Mouse (Mus musculus) lung, embryonic 16.5 days (tissue): ENCODE measurements around the gene 5730596B20Rik. TPM values are rescaled to one million over a fixed set of nuclear protein-coding genes. Genes with fewer than 3 reads are reported as not detected.

Experiments
- ATAC-seq: fragments of 200-750 bp; cut with Nextera tagmentation; 2 replicates; pipeline ENCODE4 v1.8.0; 2017; ENCODE audit warnings: low read depth, mild to moderate bottlenecking, moderate library complexity
- H3K27ac ChIP-seq: fragments of 300-500 bp; sonication (generic); 2 replicates; pipeline ENCODE4 v1.5.1; 2014; ENCODE audit warnings: mild to moderate bottlenecking, control low read depth, low read length
- H3K27me3 ChIP-seq: fragments of 300-500 bp; sonication (generic); 2 replicates; pipeline ENCODE4 v1.6.1; 2014; ENCODE audit warnings: low read depth, low read length, mixed read lengths; ENCODE audit not compliant: control insufficient read depth, insufficient read depth
- H3K36me3 ChIP-seq: fragments of 300-500 bp; sonication (generic); 2 replicates; pipeline ENCODE4 v1.6.1; 2014; ENCODE audit warnings: low read length; ENCODE audit not compliant: control insufficient read depth, insufficient read depth
- H3K4me1 ChIP-seq: fragments of 300-500 bp; sonication (generic); replicated peaks from 2 replicates; pipeline ENCODE4 v1.6.1; 2014; ENCODE audit warnings: low read length, mixed read lengths; ENCODE audit not compliant: control insufficient read depth, insufficient read depth
- H3K4me2 ChIP-seq: fragments of 300-500 bp; sonication (generic); 2 replicates; pipeline ENCODE4 v1.6.1; 2014; ENCODE audit warnings: low read depth, low read length, control low read depth
- H3K4me3 ChIP-seq: fragments of 300-500 bp; sonication (generic); 2 replicates; pipeline ENCODE4 v1.5.1; 2014; ENCODE audit warnings: mild to moderate bottlenecking, low read length, control low read depth
- H3K9ac ChIP-seq: fragments of 300-500 bp; sonication (generic); 2 replicates; pipeline ENCODE4 v1.6.1; 2014; ENCODE audit warnings: low read length, control low read depth
- H3K9me3 ChIP-seq: fragments of 300-500 bp; sonication (generic); 2 replicates; pipeline ENCODE4 v1.6.1; 2016; ENCODE audit warnings: low read length; ENCODE audit not compliant: control insufficient read depth
- WGBS: fragments of 180-500 bp; shearing (Covaris S2); extraction: QIAGEN DNeasy Blood & Tissue Kit; methylation state at CpG from one replicate; pipeline ENCODE4 v1.1.7; 2014; 5-methylcytosine and 5-hydroxymethylcytosine counted together
- polyA plus RNA-seq: library from polyadenylated mRNA; unstranded; fragments of >200 nt; fragmentation: Nextera tagmentation; extraction: Ambion mirVana; gene quantifications from 2 replicates; pipeline ENCODE4 v1.2.1, GENCODE M21; 2015

5730596B20Rik gene
- polyA plus RNA-seq, 1 experiment from 2014 or later: 2.5 TPM

DNA sequence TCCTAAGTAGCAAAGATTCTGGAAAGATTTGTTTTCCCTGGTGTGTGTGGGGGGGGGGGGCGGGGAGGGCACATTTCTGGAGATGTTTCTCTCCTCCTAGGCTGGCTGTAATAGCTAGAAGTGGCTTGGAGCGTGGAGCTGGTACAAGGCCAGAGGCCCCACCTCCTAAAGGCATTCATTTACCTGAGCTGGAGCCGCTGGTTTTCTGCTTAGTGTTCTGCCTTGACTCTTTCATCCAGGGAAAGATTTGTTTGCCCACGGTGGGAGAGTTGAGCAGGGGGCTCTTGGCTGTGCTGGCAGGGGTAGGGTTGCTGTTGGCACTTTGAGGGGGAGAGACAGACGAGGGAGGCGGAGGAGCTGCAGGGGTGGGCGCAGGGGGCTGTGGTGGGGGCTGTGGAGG is 5.4 kb upstream of the 5730596B20Rik start:
- ATAC-seq: no peak
- H3K4me3 ChIP-seq: peak overlapping the region; percentile 48
- 15% methylated on average over 6 of the region's 7 CpGs for WGBS
- H3K27me3 ChIP-seq: peaks cover 39% of the 10 kb centered on the region
- H3K27ac ChIP-seq: peak overlapping the region; percentile 90
- peaks cover 22% of the 10 kb centered on the region for H3K4me1 ChIP-seq
- H3K9ac ChIP-seq: peak overlapping the region; percentile 65
- H3K4me2 ChIP-seq: peak overlapping the region; percentile 66
- no peaks in the 10 kb centered on the region for H3K9me3 ChIP-seq
- no peaks in the 10 kb centered on the region for H3K36me3 ChIP-seq

DNA sequence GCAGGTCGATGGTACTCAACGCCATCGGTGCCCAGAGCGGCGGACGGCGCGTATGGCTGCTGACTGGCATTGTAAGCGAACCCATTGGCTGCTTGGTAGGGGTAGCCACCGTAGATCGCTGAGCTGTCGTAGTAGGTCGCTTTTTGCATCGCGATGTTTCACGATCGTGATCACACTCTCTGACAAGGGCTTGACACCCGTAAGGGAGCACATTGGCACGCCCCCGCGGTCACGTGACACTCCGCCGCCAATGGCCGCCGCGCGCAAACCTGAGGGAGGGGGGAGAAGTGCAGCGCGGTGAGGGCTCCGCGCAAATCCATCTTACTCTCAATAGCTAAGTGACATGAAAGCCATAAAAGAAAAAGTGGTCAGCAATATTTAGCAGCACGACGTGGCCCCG is 4.8 kb upstream of the 5730596B20Rik start:
- Histone ChIP-seq H3K9ac (peak overlapping the region; percentile 69), H3K27me3 (peaks cover 39% of the 10 kb centered on the region), H3K4me3 (peak overlapping the region; percentile 48), H3K36me3 (no peaks in the 10 kb centered on the region), H3K4me1 (peaks cover 22% of the 10 kb centered on the region), H3K27ac (peak overlapping the region; percentile 90), H3K4me2 (peak overlapping the region; percentile 66), H3K9me3 (no peaks in the 10 kb centered on the region)
- ATAC-seq: peak; percentile 79
- under 1% methylated on average over 35 of the region's 35 CpGs for WGBS

DNA sequence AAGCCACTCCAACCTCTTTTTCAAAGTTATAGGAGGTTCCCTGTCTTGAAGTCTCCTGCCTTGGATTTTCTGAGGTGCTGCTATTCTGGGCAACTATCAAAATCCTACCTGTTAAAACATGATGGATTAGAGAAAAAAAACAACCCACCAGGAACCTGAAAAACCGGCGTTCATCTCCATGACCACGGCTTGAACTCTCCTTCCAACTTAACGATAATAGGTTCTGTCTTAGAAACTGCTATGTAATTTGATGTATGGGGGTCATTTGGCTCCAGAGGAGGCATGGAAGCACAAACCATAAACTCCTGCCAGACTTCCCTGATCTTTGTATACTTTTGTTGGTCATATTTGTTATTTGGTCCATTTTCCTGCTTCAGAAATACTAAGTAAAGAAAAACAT is 3.6 kb upstream of the 5730596B20Rik start:
- no peak for ATAC-seq
- H3K36me3 ChIP-seq: no peaks in the 10 kb centered on the region
- 6% methylated on average over 4 of the region's 4 CpGs for WGBS
- H3K27me3 ChIP-seq: peaks cover 39% of the 10 kb centered on the region
- H3K27ac ChIP-seq: peak overlapping the region; percentile 90
- H3K9ac ChIP-seq: peak overlapping the region; percentile 69
- H3K4me1 ChIP-seq: peaks cover 22% of the 10 kb centered on the region
- peak overlapping the region; percentile 48 for H3K4me3 ChIP-seq
- H3K9me3 ChIP-seq: no peaks in the 10 kb centered on the region
- peak overlapping the region; percentile 66 for H3K4me2 ChIP-seq

DNA sequence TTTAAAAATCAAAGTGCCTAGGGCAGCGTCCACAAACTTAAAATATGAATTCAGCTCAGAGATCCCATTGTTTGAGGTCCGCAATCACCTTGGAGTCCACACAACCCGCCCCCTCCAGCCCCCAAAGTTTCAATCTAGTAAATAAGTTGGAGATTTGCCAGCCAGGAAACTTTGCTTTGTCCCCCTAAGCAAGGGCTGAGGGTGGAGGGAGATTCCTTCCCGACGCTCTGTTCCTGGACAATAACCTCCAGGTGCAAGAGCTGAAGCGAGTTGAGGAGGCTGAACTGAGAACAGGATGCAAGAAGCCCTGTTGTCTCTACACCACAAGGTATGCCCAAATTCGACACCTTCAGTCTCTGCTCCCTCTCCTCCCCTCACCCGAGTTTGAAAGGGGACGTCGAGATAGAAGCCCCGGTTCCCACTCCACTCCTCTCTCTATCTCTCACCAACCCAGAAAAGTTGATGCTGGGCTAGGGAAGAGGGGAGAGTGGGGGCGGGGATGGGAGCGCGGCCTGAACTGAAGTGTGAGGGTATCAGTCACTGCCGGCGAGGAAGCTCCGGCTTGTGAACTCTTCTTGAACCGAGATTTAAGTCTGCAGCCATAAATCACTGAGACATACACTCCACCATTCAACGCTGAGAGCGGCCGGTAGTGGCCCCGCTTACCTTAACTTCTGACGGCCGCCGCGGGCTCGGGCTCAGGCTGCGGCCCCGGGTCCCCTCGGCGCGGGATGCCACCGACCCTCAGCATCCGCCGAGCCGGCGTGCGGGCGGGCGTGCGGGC is 2.1 kb upstream of the 5730596B20Rik start:
- 1% methylated on average over 41 of the region's 41 CpGs for WGBS
- peak overlapping the region; percentile 97 for H3K27ac ChIP-seq
- H3K4me3 ChIP-seq: peak overlapping the region; percentile 65
- H3K36me3 ChIP-seq: no peaks in the 10 kb centered on the region
- H3K9ac ChIP-seq: peak overlapping the region; percentile 75
- peaks cover 38% of the 10 kb centered on the region for H3K27me3 ChIP-seq
- peaks cover 18% of the 10 kb centered on the region for H3K4me1 ChIP-seq
- no peaks in the 10 kb centered on the region for H3K9me3 ChIP-seq
- ATAC-seq: peak; percentile 39
- peak overlapping the region; percentile 57 for H3K4me2 ChIP-seq

DNA sequence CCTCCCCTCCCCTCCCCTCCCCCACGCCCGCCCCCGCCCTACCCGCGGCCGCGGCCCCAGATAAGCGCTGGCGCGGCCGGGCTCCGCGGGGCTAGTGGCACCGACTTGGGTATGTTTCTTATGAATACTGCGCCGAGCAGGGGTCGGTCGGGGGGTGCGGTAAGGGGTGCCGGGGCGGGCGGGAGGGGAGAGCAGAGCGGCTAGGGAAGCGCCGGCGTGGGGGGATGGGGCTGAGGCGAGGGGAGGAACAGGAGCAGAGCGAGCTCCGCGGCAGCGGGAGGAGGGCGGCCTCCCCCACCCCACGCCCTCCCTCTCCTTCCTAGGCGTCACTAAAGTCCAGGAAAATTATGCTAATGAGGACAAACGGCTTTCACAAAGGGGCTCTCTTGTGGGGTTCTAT is 1.4 kb upstream of the 5730596B20Rik start:
- ATAC-seq: peak; percentile 58
- peak overlapping the region; percentile 97 for H3K27ac ChIP-seq
- peak overlapping the region; percentile 65 for H3K4me3 ChIP-seq
- H3K9me3 ChIP-seq: no peaks in the 10 kb centered on the region
- no peaks in the 10 kb centered on the region for H3K36me3 ChIP-seq
- peak overlapping the region; percentile 75 for H3K9ac ChIP-seq
- WGBS: 0% methylated on average over 22 of the region's 35 CpGs
- H3K27me3 ChIP-seq: peaks cover 38% of the 10 kb centered on the region
- peaks cover 18% of the 10 kb centered on the region for H3K4me1 ChIP-seq
- peak overlapping the region; percentile 57 for H3K4me2 ChIP-seq

DNA sequence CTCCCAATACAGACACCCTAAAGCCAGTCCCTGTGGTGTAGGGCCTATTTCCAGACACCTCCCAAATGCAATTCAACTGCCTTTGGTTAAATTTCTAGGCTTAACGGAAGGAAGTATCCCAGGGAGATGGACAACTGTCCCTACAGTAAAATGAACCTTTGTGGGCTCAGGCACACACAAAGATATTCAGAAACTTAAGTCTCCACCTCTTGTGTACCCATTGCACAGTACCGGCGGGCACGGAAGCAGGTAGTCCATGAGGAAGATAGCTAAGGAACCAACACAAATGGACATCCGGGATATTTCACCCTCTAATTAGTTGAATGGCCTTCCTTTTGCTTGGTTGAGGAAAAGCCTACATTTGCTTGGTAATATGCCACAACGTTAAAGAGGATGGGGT is 907 bp upstream of the 5730596B20Rik start:
- Histone ChIP-seq H3K9ac (peak overlapping the region; percentile 75), H3K4me3 (peak overlapping the region; percentile 65), H3K27ac (peak overlapping the region; percentile 97), H3K27me3 (peaks cover 39% of the 10 kb centered on the region), H3K4me2 (peak overlapping the region; percentile 57), H3K4me1 (peaks cover 20% of the 10 kb centered on the region), H3K9me3 (no peaks in the 10 kb centered on the region), H3K36me3 (no peaks in the 10 kb centered on the region)
- under 1% methylated on average over 6 of the region's 6 CpGs for WGBS
- ATAC-seq: no peak

DNA sequence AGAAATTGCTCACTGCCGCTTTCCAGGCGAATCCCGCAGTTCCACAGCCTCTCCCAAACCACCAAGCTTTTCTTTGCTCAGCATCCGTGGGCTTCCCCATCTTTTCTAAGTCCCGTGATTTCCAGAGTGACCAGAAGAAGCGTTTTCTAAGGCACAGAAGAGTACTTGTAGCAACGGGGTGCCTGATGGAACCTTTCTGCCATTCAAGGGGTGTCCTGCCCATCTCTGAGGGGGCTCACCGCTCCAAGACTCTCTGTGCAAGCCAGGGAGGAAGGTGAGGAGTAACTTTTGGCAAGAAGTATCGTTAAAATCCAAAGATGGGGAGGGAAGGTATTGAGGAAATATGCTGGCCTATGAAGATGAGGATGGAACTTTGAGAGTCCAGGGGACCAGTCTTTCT is 508 bp downstream of the 5730596B20Rik start:
- Histone ChIP-seq H3K27ac (peak overlapping the region; percentile 97), H3K27me3 (peaks cover 35% of the 10 kb centered on the region), H3K4me2 (peak overlapping the region; percentile 57), H3K9me3 (no peaks in the 10 kb centered on the region), H3K9ac (peak overlapping the region; percentile 75), H3K4me1 (peaks cover 13% of the 10 kb centered on the region; the same call in 1 of the 2 replicates), H3K36me3 (no peaks in the 10 kb centered on the region), H3K4me3 (peak overlapping the region; percentile 65)
- WGBS: 4% methylated on average over 9 of the region's 9 CpGs
- ATAC-seq: no peak

DNA sequence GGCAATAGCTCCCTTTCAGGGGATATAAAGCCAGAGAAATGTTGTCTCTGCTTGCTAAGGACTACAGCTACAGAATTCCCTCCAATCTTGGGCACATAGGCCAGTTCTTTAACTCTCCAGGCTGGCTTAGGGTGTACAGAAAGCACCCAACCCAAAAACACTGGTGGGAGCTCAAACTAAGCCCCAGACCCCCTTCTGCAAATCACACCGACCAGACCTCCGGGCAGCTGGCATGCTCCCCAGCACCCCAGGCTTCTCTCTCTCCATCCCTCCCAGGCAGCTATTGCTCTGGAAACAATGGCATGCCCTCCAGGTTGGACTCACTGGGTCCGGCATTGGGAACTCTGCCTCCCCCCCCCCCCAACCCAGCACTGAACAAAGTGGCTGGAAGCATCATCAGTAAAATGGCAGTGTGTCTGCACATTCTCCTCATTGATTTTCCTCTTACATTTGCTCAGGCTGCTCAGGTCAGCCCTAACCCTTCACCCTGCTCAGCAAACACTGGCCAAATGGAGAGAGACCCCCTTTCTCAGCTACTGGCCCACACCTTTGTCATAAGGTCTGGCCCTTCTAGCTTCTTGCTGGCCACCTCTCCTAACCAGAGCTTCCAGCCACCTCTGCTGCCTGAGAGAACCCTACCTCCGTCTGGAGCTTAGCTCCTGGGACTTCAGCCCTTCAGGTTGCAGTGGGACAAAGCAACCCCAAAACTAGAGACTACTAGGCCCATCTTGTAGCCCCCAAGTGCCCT is 1.8 kb downstream of the 5730596B20Rik start:
- 6% methylated on average over 4 of the region's 4 CpGs for WGBS
- peak overlapping the region; percentile 75 for H3K9ac ChIP-seq
- no peaks in the 10 kb centered on the region for H3K9me3 ChIP-seq
- no peak for ATAC-seq
- H3K27ac ChIP-seq: peak overlapping the region; percentile 97
- H3K4me3 ChIP-seq: peak overlapping the region; percentile 65
- H3K4me1 ChIP-seq: peaks cover 21% of the 10 kb centered on the region
- peak overlapping the region; percentile 57 for H3K4me2 ChIP-seq
- H3K27me3 ChIP-seq: peaks cover 37% of the 10 kb centered on the region
- no peaks in the 10 kb centered on the region for H3K36me3 ChIP-seq

DNA sequence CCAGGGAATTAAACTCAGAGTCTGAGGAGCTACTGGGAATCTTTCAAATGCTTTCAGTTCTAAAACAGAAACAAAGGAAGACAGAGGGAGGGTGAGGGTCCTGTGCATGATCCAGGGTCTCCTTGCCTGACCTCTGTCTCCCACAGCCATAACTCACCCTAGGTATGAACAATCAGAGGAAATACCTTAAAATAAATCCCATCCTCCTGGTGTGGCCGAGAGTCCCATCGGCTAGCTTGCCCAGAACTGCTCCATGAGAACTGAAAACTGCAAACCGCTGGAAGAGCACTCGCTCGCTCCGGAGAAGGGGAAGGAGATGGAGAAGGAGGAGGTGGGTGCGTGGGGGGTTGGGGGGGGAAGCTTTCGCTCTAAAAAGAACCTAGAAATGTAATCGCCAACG is 2.4 kb downstream of the 5730596B20Rik start:
- Histone ChIP-seq H3K4me2 (peak overlapping the region; percentile 57), H3K9ac (peak overlapping the region; percentile 75), H3K36me3 (no peaks in the 10 kb centered on the region), H3K4me1 (peaks cover 26% of the 10 kb centered on the region), H3K27me3 (peaks cover 41% of the 10 kb centered on the region), H3K9me3 (no peaks in the 10 kb centered on the region), H3K27ac (peak overlapping the region; percentile 97), H3K4me3 (peak overlapping the region; percentile 65)
- WGBS: under 1% methylated on average over 10 of the region's 10 CpGs
- 0 out of 2 replicates have a peak, but pooled peaks have one; percentile 9 for ATAC-seq
